Mouse (Mus musculus) heart, adult 9 months (tissue): ENCODE data around the gene Nek2.

Experiments used
- DNase-seq, 2 experiments: peaks; one replicate each; pipeline ENCODE4 v3.0.0; 2022; ENCODE audit warnings: low spot score in 2 of 2

The Nek2 gene

DNA sequence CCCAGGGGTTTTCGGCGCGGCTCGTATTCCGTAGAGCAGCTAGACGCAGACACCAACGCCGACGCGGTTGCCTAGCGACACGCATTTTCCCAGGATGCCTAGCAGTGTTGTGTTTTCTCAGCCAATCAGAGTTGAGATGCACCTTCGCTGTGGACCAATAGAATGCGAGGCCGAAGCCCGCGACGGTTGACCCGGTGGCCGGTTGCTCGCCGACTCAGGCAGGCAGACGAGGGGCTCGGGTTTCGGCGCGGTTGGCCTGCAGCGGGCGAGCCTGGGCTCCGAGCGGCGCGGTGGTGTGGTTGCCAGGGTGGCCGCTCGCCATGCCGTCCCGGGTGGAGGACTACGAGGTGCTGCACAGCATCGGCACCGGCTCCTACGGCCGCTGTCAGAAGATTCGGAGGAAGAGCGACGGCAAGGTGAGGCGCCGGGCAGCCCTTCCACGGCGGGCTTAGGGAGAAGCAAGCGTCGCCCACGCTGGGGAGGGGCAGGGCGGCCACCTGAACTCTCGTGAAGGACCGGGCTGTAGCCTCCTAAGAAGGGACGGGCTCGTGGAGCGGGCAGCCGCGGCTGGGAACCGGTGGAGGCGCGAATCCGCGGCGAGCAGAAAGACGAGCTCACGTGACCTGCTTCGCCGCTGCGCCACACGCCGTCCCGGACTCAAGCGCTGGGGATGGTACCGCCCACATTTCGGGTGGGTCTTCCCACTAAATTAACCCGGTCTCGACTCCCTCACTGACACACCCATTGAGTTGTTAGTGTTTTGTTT lies at the start of gene Nek2:
Gene Nek2 (plus strand): TSS at position 119 of the 766 bp plus-strand sequence.
- peak; percentile 95 to 96 for DNase-seq

DNA sequence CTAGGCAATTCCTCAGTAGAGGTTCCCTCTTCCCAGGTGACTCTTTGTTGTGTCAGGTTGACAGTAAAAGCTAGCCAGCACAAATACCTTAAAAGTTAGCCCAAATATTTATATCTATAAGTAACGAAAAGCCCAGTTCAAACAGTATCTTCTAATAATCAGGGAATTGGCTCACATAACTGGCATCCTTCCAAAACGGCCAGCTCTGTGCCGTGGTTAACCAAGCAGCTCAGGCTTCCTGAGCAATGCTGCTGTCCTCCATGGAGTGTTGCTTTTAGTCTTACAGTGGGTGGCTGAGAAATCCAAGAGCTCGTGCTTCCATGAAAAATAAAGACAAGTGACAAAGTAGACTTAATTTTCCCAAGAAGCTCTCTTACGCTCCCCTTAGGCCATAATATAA lies 47.1 kb upstream of the Nek2 start:
- DNase-seq: no peak

DNA sequence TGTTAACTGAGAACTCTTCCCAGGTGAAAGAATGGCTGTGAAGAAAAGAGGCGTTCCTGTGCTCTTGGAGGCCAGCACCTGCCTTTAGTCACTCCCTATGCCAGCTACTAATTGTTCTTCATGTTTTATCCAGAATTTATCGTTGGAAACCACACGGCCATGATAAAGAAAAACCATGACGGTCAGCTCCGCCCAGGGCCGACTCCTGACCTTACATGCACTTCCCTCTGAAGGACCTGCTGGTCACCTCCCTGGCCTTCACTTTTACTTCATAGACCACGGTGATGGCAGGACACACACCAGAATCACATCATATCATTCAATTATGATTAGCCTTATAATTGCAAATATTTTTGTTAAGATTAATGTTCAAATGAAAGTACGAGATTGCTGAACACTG lies 46.1 kb upstream of the Nek2 start:
- DNase-seq: no peak

DNA sequence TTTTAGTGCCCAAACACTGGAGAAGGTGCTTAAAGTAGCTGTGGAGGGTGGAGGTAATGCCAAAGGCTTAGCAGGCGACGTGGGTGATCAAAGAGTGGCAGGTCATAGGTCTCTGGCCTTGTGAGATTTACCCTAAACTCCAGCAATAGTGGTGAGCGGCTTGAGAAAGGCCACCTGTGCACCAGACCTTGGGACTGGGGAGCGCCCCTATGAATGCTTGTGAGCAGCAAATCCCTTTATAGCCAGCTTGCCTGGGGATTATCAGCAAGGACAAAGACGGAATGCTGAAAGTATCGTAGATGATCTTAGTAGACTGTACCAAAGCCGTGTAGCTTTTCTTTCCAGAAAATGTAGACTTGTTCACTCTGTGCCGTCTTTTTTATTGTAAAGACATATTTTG lies 43.7 kb upstream of the Nek2 start:
- DNase-seq: no peak

DNA sequence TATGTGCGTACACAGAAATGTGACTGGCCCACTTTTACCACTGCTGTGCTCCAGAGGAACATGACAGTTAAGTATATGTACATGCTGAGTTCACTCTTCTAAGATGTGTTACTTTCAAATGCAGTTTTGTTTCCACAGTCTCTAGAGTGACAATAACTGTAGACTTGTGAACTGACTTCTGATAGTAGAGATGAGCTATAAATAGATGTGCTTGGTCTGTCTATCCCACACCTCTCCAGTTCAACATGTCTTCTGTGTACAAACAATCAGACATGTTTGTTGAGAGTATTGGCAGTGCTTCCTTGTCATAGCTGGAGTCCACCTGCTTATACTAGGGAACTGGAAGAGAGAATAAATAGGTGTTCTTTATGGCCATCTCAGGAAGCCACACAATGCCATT lies 40.8 kb upstream of the Nek2 start:
- no peak for DNase-seq

DNA sequence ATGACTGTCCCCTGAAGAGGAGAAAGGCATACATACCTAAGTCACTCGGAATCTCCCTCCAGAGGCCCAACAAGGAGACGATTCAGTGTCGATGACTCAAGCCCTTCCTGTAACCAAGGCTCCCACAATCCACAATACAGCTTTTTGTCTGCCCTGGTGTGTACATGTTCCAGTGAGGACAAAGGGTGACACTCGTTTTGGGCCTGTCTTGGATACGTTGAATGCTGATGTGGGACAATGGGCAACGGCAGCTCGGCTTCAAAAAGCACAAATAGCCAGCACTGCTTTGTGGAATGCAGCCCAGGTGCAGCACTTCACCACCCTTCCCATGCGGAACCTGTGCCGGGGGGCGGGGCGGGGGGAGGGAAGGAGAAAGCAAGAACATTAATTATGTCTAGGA lies 36.1 kb upstream of the Nek2 start:
- no peak for DNase-seq

DNA sequence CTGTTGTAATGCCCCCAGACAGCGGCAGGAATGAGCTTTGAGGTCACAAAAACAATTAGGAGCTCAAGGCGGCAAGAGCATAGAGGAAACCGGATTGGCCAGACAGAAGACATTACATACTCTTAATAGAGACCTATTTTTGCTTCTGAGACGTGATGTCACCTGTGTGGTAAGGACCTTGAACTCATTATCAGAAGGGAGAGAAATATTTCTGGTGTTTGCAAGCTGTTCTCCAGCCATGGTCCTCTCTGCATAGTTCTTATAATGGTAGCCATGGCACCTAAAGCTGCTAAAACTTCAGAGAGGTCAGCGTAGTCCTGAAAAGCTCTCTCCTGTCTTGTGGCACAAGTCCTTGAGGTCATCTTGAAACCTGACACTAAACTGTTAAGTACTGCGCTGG lies 35.0 kb upstream of the Nek2 start:
- DNase-seq: no peak

DNA sequence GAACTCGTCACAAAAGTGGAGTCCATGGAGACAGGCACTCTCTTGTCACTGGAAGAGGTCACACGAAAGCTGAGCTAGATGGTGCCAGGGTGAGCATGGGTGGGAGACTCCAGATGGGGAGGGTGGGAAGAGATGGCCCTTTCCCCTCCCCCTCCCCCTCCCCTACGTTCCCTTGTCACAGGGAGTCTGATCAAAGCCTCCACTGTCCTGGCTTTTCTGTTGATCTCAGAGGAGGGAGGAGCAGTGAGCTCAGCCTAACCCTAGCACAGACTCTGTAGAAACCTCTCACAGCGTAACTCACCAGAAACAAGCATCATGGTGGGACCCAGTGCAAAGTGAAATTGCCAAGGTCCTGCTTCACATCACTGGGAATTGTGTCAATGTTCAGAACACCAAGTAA lies 33.9 kb upstream of the Nek2 start:
- DNase-seq: no peak

DNA sequence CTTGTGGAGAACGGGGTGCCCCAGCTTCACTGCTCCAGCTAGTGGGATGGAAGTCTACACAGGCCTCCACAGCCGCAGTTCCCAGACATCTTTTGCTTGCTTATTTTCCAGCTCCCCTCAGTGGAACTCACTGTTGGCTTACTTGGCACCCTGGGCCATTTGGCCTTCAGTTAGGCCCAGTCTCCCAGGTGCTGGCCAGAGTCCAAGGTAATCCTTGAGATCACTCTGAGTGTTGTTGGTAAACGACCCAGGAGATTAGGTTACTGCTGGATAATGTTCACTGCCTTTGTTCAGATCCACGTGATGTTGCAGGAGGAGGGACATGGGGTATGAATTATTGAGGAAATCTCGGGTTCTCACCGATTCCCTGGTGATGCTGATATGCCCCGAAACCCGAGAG lies 28.3 kb upstream of the Nek2 start:
- DNase-seq: no peak

DNA sequence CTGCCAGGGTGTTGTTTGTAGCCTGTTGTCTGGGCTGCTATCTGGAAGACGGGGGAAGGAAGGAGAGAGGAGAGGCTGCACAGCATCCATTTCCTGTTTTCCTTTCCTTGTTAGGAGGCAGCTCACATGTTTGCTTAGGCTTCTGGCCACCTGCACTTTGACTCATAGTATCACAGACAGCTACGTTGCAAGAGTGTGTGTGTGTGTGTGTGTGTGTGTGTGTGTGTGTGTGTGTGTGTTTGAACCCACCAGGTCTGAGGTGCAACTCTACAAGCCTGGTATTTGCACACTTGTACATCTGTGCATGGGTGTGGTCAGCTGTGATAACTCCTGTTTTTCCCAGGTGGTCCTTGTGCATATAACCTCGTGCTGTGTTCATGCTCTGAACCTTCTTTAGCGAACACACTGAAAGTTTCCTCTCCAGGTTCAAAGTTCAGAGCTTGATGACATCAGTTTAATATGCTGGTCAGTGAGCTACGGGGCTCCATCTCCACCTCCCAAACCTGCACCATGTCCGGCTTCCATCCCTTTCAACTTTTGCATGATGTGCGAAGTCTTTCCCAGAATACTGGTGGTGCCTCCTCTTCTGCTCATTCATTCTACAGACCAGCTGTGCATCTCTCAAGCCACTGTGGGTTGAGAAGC lies 27.2 kb upstream of the Nek2 start:
- peak in 1 of 2 experiments; percentile 17 for DNase-seq

DNA sequence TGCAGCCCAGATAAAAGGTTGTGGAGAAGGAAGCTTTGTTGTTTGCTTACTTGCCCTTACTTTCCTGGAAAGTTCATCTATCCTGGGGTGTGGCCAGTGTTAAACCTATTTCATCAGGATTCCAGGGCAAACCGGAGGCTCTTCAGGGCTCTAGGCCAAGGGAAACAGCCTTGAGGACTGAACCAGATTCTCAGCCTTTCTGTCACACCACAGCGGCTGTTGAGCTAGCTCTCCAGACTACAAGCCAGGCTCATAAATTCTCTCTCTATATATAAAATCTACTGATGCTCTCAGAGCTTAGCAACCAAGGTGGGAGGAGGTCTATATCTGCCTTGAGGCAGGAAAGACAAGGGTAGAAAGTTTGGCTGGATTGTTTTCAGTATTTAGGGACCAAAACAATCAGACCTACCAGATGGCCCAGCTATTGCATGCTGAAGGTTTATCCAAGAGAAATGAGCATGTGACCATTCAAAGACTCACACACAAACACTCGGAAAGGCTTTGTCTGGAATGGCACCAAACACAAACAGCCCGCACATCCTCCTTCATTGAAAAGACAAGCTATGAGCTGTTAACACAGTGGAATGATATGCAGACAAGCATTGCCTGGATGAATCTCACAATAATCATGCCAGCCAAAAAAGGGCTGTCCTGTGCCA lies 24.9 kb upstream of the Nek2 start:
- DNase-seq: no peak

DNA sequence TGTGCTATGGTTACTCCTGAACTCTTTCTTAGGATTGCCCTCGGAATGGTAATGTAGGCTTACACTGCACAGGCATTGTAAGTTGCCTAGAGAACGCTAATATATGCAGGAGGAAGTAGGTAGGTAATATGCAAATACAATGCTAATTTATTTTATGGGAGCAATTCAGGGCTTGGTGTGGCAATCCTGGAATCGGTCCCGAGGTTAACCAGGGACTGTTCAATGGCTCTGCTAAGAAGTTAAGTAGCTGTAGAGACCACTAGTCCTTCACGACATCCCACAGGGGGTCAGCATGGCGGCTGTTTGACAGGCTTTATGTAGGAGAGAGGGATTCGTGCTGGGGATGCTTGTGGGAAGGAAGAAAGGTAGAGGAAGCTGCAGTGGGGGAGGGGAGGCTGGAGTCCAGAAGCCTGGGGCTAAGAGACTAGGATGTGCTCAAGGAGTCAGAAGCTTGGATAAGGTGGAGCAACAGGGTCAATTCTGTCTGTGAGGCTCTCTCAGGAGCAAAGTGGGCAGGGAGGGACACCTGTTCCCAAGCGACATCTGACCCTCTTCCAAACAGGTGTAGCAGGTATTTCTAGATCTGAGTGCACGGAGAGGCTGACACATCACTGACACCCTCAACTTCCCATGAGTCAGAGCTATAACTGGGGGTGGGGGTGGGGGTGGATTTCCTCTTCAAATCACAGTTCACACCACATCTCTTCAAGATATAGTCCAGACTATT lies 19.0 kb upstream of the Nek2 start:
- no peak for DNase-seq

DNA sequence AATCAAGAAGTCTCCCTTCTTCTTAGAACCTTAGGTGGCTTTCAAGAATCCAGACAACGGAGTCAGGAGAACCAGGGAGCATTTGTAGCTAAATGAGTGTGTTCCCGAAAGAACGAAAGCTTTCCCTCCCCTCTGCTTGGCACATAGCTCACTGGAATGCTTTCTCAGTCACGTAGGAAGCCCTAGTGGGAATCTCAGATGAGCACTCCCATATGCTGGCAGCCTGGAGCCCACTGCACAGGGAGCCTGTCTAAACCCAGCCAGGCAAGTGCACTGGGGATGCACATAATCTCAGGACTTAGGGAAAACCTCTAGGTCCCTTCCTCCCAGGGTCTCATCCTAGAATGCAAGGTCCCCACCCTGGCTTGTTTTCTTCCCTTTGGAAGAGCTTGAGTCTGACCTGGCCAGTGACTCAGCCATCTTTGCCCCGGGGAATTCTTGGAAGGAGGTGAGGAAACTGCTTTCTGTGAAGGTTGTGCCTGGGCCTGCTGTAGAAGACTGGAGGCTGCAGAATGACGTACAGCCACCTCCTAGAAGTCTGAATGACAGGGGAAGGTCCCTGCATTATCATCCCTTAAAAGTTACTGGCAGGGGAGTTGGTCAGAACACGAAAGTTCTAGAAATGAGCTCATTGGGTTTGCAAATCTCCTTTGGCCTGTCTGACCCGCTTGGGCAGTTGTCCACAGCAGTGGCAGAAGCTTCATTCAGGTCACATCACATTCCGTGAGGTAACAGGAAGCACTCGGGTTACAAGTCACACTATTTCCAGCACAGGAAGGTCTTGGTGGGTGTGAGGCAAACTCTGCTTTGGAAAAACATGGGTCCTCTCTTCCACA lies 18.2 kb upstream of the Nek2 start:
- peak; percentile 17 to 35 for DNase-seq

DNA sequence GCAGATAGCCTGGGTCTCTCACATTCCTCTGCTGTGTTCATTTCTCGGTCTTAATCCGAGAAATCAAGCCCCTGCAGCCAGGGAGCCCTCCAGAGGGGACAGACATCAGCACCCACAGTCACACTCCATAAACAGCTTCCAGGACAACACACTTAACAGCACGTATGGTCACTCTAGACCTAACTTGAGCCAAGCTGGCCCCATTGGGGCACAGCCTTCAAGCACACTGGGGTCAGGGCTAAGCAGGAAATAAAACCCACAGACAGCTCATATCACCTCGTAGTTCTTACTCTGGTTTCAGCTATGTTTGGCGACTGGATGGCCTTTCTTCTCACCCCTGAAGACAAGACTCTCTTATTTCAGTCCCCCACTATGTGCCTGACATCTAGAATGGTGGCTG lies 16.5 kb upstream of the Nek2 start:
- DNase-seq: no peak

DNA sequence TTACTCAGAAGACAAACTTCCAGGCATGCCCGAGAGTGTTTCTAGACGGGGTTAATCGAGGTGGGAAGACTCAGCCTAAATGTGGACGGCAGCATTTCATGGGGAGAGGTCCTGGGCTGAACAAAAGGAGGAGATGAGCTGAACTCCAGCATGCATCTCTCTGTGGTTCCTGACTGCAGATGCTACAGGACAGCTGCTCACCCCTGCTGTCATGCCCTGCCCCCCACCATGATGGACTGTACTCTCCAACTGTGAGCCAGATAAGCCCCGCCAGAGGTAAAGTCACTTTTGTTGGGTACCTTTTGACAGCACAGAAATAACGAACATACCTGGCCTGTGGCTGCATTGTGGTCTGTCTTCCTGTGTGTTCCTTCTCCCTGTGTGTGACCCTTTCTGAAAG lies 15.5 kb upstream of the Nek2 start:
- no peak for DNase-seq

DNA sequence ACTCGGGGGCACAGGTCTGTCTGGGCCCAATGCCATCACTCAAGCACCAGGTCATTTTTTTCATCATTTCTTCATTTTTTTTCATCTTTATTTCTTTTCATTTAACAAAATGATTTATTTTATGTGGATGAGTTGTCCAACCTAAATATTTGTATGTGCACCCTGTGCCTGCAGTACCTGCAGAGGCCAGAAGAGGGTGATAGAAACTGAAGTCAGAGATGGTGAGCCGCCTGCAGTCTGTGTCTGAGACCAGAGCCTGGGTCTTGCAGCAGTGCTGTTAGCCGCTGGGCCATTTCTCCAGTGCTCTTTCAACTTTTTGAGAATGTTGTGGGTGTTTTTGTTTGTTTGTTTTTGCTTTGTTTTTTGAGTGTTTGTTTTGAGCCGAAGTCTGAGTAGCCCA lies 14.5 kb upstream of the Nek2 start:
- no peak for DNase-seq

DNA sequence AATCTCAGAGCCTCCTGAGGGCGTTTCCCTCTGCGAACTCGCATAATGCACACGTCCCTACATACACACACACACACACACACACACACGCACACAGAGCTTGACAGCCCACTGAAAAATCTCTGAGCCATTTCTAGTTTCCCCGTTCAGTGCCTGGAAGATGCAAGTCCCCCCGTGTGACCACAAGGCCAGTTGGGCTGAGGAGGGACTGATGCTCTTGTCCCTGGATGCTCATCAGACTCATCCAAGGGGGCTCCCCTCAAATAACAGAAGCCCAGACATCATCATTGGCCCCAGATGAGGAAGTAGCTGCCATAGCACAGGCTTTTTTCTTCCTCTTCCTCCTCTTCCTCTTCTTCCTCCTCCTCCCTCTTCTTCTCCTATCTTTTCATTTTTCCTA lies 13.3 kb upstream of the Nek2 start:
- DNase-seq: no peak

DNA sequence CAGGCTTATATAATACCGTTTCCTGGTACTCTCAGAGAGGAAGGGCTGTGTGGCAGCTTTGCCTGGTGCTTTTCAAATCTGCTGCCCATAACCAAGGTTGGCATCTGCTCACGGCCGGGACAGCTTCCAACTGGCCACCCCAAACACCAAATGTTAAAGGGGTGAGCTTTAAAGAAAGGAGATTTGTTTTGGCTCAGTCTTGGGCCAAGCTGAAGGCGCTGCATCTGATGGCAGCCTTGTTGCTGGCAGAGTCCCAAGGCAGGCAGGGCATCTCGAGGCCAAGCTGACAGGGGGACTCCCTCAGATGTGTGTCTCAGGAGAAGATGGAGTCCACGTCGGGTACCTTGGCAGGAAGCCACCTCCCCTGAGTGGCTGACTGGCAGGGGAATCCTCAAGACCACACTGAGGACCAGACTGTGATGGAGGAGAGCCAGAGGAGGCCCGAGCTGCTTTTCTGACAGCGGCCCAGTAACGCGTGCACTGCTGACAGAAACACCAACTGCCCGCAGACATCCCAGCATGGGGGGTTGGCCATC lies 12.5 kb upstream of the Nek2 start:
- no peak for DNase-seq

DNA sequence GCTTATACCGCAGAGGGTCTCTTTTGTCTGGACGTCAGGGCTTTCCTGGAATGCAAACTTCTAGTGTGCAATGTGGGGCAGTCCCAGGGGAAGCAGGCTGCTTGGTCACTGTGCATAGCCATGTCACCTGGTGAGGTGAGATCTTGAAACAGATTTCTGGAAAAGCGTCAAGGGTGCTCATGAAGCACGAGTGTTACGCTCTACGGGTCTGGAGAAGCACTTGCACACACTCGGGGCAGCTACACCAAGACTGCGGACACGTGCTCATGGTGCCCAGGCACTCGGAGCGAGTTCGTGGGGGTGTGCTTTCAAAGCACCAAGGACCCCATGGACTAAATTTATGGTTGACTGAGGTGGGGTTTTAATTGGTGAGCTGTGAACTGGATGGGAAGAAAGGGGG lies 9.5 kb upstream of the Nek2 start:
- no peak for DNase-seq

DNA sequence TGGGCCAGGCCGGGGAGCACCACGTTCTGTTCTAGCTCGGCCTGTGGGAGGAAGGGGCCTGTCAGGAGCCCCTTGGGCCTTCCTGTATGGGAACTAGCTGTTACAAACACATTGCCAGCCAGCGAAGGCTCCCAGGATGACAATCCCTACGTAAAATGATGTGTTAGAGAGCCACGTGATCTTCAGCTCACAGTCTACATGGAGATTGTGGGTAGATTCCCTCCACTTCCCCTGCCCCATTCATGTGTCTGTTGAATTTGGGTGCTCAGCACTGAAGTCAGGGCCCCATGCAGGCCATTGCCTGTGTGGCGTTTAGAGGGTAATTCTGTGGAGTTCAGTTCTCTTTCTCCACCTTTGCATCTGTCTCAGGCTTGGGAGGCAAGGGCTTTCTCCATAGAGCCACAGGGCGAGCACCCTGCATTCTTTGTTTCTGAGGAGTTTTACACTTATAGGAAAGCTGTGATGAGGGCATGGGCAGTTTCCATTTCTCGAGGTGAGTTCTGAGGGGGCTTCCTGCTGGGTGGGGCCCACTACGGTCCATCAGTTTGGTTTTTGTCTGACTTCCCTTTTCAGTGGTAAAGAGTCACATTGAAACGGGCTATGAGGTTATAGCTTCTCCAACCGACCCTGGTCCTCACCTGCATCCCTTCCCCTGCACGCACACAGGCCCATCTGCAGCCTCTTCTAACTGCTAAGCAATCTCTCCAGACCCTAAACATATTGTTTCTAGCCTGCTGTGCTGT lies 8.1 kb upstream of the Nek2 start:
- no peak for DNase-seq

DNA sequence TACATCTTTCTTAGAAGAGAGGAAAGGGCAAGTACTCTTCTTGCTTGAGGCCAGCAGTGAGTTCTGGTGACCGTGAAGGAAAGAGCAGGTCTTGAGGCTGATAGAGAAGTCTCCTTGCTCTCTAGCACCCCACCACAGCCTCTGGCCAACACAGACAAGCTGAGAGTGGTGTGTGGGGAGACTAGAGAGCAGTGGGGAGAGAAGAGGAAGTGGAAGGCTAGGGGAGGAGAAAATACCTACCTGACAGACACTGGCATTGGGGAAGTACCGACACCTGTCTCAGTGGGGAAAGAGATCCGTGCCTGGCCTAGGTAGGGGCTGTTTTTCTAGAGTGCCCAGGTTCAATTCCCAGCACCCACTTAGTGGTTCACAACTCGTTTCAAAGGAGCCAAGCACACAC lies 7.0 kb upstream of the Nek2 start:
- DNase-seq: peak in 1 of 2 experiments; percentile 8
